ENCODE assay signal across 14 mouse cellular contexts in the genomic region with DNA sequence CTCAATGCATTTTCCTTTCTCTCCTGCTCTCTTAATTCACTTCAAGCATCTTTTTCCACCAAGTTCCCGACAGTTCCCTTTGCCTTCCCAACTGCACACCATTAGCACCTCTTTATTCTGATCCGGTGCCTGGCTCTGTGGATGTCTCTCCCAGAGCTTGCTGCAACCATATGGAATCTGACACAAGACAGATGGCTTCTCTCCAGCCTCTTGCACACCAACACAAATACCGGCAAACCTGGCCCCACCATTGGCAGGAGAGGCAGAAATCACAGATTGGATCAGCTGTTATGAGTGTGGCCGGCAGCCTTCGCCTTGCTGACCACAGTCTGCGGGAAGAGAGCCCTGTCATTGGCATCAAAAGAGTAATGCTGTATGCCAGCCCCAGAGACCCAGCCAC.
A peak's percentile ranks its signal among the peaks of the same experiment; 100 is the strongest.
DNase-seq lines count a peak whose midpoint lies in the region; ATAC-seq and TF ChIP-seq lines count a peak whose summit lies in the region.
"Had no signal": no experiment of that assay in that cellular context is flagged by ENCODE, and none has a peak within 500 bp of the region (broad histone marks: within the 10 kb centered on the region; RNA-seq: fewer than 3 reads in every experiment).

No protein-coding gene starts in this region.

- no peaks in the 10 kb centered on the region for H3K27me3 ChIP-seq in stomach, embryonic 16.5 days (ENCODE audit: control insufficient read depth, insufficient read depth, low read length)
- H3K27me3 ChIP-seq in stomach, postnatal 0 days (ENCODE audit: control insufficient read depth, insufficient read depth, low read length) = no peaks in the 10 kb centered on the region
- H3K27me3 ChIP-seq in hindbrain, embryonic 13.5 days = 0 out of 2 replicates have a peak, but pooled peaks cover 2% of the 10 kb centered on the region
- H3K27me3 ChIP-seq: kidney, embryonic 15.5 days; midbrain, embryonic 15.5 days had no signal

- H3K4me3 ChIP-seq in stomach, embryonic 16.5 days (replicated peaks; ENCODE audit: low read length) = no peak overlapping the region
- no peak overlapping the region for H3K4me3 ChIP-seq in stomach, postnatal 0 days (ENCODE audit: low read depth, low read length)
- no peak overlapping the region for H3K4me3 ChIP-seq in hindbrain, embryonic 13.5 days
- H3K4me3 ChIP-seq: erythroblast, embryonic 14.5 days; kidney, embryonic 15.5 days; midbrain, embryonic 15.5 days had no signal

- 0 out of 2 replicates have a peak, but pooled peaks have one; percentile 40 for ATAC-seq in stomach, embryonic 16.5 days (ENCODE audit: insufficient read depth, low FRiP score)
- ATAC-seq in stomach, postnatal 0 days (ENCODE audit: low FRiP score, low TSS enrichment) = no peak
- 0 out of 2 replicates have a peak, but pooled peaks have one; percentile 39 for ATAC-seq in hindbrain, embryonic 13.5 days (ENCODE audit: low FRiP score)
- ATAC-seq: midbrain, embryonic 15.5 days; Patski had no signal

- peak; percentile 16 to 26 for DNase-seq in frontal cortex, postnatal 36 days (ENCODE audit: low spot score in 2 of 2)
- no peak for DNase-seq in frontal cortex, postnatal 25 days (ENCODE audit: low spot score in 2 of 2)
- DNase-seq in stomach, postnatal 0 days (ENCODE audit: low spot score) = no peak
- DNase-seq in heart, adult 9 months (ENCODE audit: low spot score in 2 of 2) = no peak
- DNase-seq in adipocyte (ENCODE audit: low spot score) = no peak
- DNase-seq in testis, postnatal 14 days (ENCODE audit: low spot score) = no peak
- DNase-seq: B cell, adult 2 months had no signal

- no peak overlapping the region for H3K4me2 ChIP-seq in stomach, embryonic 16.5 days (ENCODE audit: low read depth, low read length)
- no peak overlapping the region for H3K4me2 ChIP-seq in stomach, postnatal 0 days (replicated peaks; ENCODE audit: low read depth)
- H3K4me2 ChIP-seq in hindbrain, embryonic 13.5 days = no peak overlapping the region
- H3K4me2 ChIP-seq: kidney, embryonic 15.5 days; midbrain, embryonic 15.5 days had no signal

- H3K36me3 ChIP-seq in stomach, embryonic 16.5 days (ENCODE audit: control insufficient read depth, insufficient read depth, low read length) = no peaks in the 10 kb centered on the region
- H3K36me3 ChIP-seq in stomach, postnatal 0 days (ENCODE audit: control insufficient read depth, insufficient read depth, low read length) = no peaks in the 10 kb centered on the region
- no peaks in the 10 kb centered on the region for H3K36me3 ChIP-seq in hindbrain, embryonic 13.5 days
- H3K36me3 ChIP-seq: kidney, embryonic 15.5 days; midbrain, embryonic 15.5 days had no signal

- no peaks in the 10 kb centered on the region for H3K9me3 ChIP-seq in stomach, embryonic 16.5 days (replicated peaks; ENCODE audit: control insufficient read depth, low read length)
- H3K9me3 ChIP-seq in stomach, postnatal 0 days (ENCODE audit: control insufficient read depth, low read length) = no peaks in the 10 kb centered on the region
- H3K9me3 ChIP-seq in hindbrain, embryonic 13.5 days = no peaks in the 10 kb centered on the region
- H3K9me3 ChIP-seq: kidney, embryonic 15.5 days; midbrain, embryonic 15.5 days had no signal

- TF ChIP-seq EP300 in stomach, postnatal 0 days (optimal IDR thresholded peaks at IDR 0.05) = no peak

- 51% methylated on average over 6 of the region's 6 CpGs for WGBS in stomach, embryonic 16.5 days
- 47% methylated on average over 6 of the region's 6 CpGs for WGBS in stomach, postnatal 0 days
- 41% methylated on average over 6 of the region's 6 CpGs for WGBS in hindbrain, embryonic 13.5 days

- no peak for TF ChIP-seq CTCF in stomach, postnatal 0 days (IDR thresholded peaks at IDR 0.05; ENCODE audit: low read depth)

- H3K4me1 ChIP-seq in stomach, embryonic 16.5 days (ENCODE audit: control insufficient read depth, insufficient read depth, low read length) = no peaks in the 10 kb centered on the region
- no peaks in the 10 kb centered on the region for H3K4me1 ChIP-seq in stomach, postnatal 0 days (replicated peaks; ENCODE audit: control insufficient read depth, insufficient read depth)
- no peaks in the 10 kb centered on the region for H3K4me1 ChIP-seq in hindbrain, embryonic 13.5 days (replicated peaks)
- H3K4me1 ChIP-seq: kidney, embryonic 15.5 days; midbrain, embryonic 15.5 days had no signal

- H3K9ac ChIP-seq in stomach, embryonic 16.5 days (ENCODE audit: low read length) = no peak overlapping the region
- H3K9ac ChIP-seq in stomach, postnatal 0 days (ENCODE audit: low read length) = no peak overlapping the region
- no peak overlapping the region for H3K9ac ChIP-seq in hindbrain, embryonic 13.5 days
- H3K9ac ChIP-seq: kidney, embryonic 15.5 days; liver, embryonic 14.5 days; midbrain, embryonic 15.5 days had no signal

- H3K27ac ChIP-seq in stomach, embryonic 16.5 days (ENCODE audit: low read length) = no peak overlapping the region
- H3K27ac ChIP-seq in stomach, postnatal 0 days (replicated peaks) = no peak overlapping the region
- 0 out of 2 replicates have a peak overlapping the region, but pooled peaks have one; percentile 18 for H3K27ac ChIP-seq in hindbrain, embryonic 13.5 days
- H3K27ac ChIP-seq: kidney, embryonic 15.5 days; liver, embryonic 14.5 days; midbrain, embryonic 15.5 days had no signal

Comparison
In these comparisons a context has a peak if more than half of its experiments do, and no peak if none do; other contexts are left out.
1. DNase-seq: peak in frontal cortex, postnatal 36 days (2 of 2); none in frontal cortex, postnatal 25 days (0 of 2), stomach, postnatal 0 days (single experiment), heart, adult 9 months (0 of 2), adipocyte (single experiment) and testis, postnatal 14 days (single experiment).